9 mouse cellular contexts compared by ENCODE assay signal in the genomic region with DNA sequence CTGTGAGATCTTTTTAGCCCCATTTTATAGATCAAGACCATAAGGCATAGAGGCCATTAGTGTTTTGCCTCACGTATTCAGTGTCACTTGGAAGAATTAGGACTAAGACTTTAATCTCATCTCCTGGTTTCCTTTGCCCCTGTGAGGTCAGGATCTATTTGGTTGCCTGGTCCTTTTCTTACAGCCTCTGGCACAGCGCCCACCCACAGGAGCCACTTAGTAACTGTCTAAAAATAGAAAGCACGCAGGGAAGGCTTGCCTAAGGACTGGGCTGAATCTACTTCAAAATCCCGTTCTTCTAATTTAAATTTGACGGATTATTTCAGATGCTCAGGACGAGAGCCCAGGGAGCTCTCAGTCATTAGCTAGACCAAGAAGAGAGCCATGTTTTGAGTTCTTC. TPM values are rescaled to one million over a fixed set of nuclear protein-coding genes. Genes with fewer than 3 reads are reported as not detected.
DNase-seq lines count a peak whose midpoint lies in the region; ATAC-seq lines count a peak whose summit lies in the region.
"Had no signal": no experiment of that assay in that cellular context is flagged by ENCODE, and none has a peak within 500 bp of the region (broad histone marks: within the 10 kb centered on the region; RNA-seq: fewer than 3 reads in every experiment).

No protein-coding gene starts in this region.

- no peak overlapping the region for H3K9ac ChIP-seq in forebrain, embryonic 14.5 days (ENCODE audit: low read length)
- no peak overlapping the region for H3K9ac ChIP-seq in forebrain, embryonic 12.5 days
- 0 out of 2 replicates have a peak overlapping the region, but pooled peaks have one; percentile 39 for H3K9ac ChIP-seq in heart, embryonic 11.5 days (ENCODE audit: low read depth, low read length)
- H3K9ac ChIP-seq in hindbrain, embryonic 14.5 days, result no peak overlapping the region
- H3K9ac ChIP-seq: neural tube, embryonic 13.5 days had no signal

- no peaks in the 10 kb centered on the region for H3K27me3 ChIP-seq in forebrain, embryonic 14.5 days (replicated peaks; ENCODE audit: control insufficient read depth, insufficient read depth, low read length)
- H3K27me3 ChIP-seq in forebrain, embryonic 12.5 days, result peaks cover 18% of the 10 kb centered on the region; the same call in 1 of the 2 replicates
- 0 out of 2 replicates have a peak, but pooled peaks cover 3% of the 10 kb centered on the region for H3K27me3 ChIP-seq in heart, embryonic 11.5 days (ENCODE audit: control insufficient read depth, insufficient read depth, low read length)
- no peaks in the 10 kb centered on the region for H3K27me3 ChIP-seq in hindbrain, embryonic 14.5 days (ENCODE audit: control insufficient read depth, insufficient read depth, low read length)
- H3K27me3 ChIP-seq: neural tube, embryonic 13.5 days had no signal

- peaks cover 9% of the 10 kb centered on the region for H3K4me1 ChIP-seq in forebrain, embryonic 14.5 days (ENCODE audit: control insufficient read depth, insufficient read depth, low read length)
- H3K4me1 ChIP-seq in forebrain, embryonic 12.5 days, result peaks cover 16% of the 10 kb centered on the region
- peaks cover 14% of the 10 kb centered on the region for H3K4me1 ChIP-seq in heart, embryonic 11.5 days (ENCODE audit: control insufficient read depth, insufficient read depth, low read length)
- H3K4me1 ChIP-seq in hindbrain, embryonic 14.5 days (replicated peaks; ENCODE audit: control insufficient read depth, insufficient read depth, low read length), result 0 out of 2 replicates have a peak, but pooled peaks cover 6% of the 10 kb centered on the region
- H3K4me1 ChIP-seq: neural tube, embryonic 13.5 days had no signal

- no peak for ATAC-seq in forebrain, embryonic 14.5 days
- no peak for ATAC-seq in forebrain, embryonic 12.5 days (ENCODE audit: low FRiP score)
- 0 out of 2 replicates have a peak, but pooled peaks have one; percentile 42 for ATAC-seq in heart, embryonic 11.5 days (replicated peaks; ENCODE audit: insufficient number of reproducible peaks, low FRiP score, low TSS enrichment)
- no peak for ATAC-seq in hindbrain, embryonic 14.5 days (ENCODE audit: low FRiP score)
- no peak for ATAC-seq in erythroid progenitor cell, adult 5-6 weeks (replicated peaks; ENCODE audit: low FRiP score, poor library complexity, severe bottlenecking)

- H3K4me2 ChIP-seq in forebrain, embryonic 14.5 days (ENCODE audit: low read length), result no peak overlapping the region
- no peak overlapping the region for H3K4me2 ChIP-seq in forebrain, embryonic 12.5 days
- H3K4me2 ChIP-seq in heart, embryonic 11.5 days, result peak overlapping the region; percentile 44
- H3K4me2 ChIP-seq in hindbrain, embryonic 14.5 days (replicated peaks), result no peak overlapping the region
- H3K4me2 ChIP-seq: neural tube, embryonic 13.5 days had no signal

- H3K9me3 ChIP-seq in forebrain, embryonic 14.5 days (replicated peaks; ENCODE audit: control insufficient read depth, low read length), result no peaks in the 10 kb centered on the region
- no peaks in the 10 kb centered on the region for H3K9me3 ChIP-seq in forebrain, embryonic 12.5 days
- no peaks in the 10 kb centered on the region for H3K9me3 ChIP-seq in heart, embryonic 11.5 days (replicated peaks; ENCODE audit: control insufficient read depth, low read length)
- no peaks in the 10 kb centered on the region for H3K9me3 ChIP-seq in hindbrain, embryonic 14.5 days (ENCODE audit: control insufficient read depth, low read length)
- H3K9me3 ChIP-seq: neural tube, embryonic 13.5 days had no signal

- no peak overlapping the region for H3K27ac ChIP-seq in forebrain, embryonic 14.5 days (ENCODE audit: low read depth, low read length)
- H3K27ac ChIP-seq in forebrain, embryonic 12.5 days, result no peak overlapping the region
- H3K27ac ChIP-seq in heart, embryonic 11.5 days (ENCODE audit: low read depth, low read length), result peak overlapping the region; percentile 70
- no peak overlapping the region for H3K27ac ChIP-seq in hindbrain, embryonic 14.5 days
- H3K27ac ChIP-seq: neural tube, embryonic 13.5 days had no signal

- 34% methylated on average over 6 of the region's 6 CpGs for WGBS in forebrain, embryonic 14.5 days
- 53% methylated on average over 6 of the region's 6 CpGs for WGBS in forebrain, embryonic 12.5 days
- 29% methylated on average over 6 of the region's 6 CpGs for WGBS in heart, embryonic 11.5 days (ENCODE audit: insufficient replicate concordance)
- 49% methylated on average over 6 of the region's 6 CpGs for WGBS in hindbrain, embryonic 14.5 days

- H3K36me3 ChIP-seq in forebrain, embryonic 14.5 days (ENCODE audit: control insufficient read depth, insufficient read depth, low read length), result no peaks in the 10 kb centered on the region
- H3K36me3 ChIP-seq in forebrain, embryonic 12.5 days (replicated peaks), result no peaks in the 10 kb centered on the region
- no peaks in the 10 kb centered on the region for H3K36me3 ChIP-seq in heart, embryonic 11.5 days (ENCODE audit: control insufficient read depth, insufficient read depth, low read length)
- H3K36me3 ChIP-seq in hindbrain, embryonic 14.5 days (replicated peaks; ENCODE audit: control insufficient read depth, insufficient read depth), result no peaks in the 10 kb centered on the region
- H3K36me3 ChIP-seq: neural tube, embryonic 13.5 days had no signal

- DNase-seq in forebrain, embryonic 14.5 days (ENCODE audit: low spot score), result peak; percentile 47
- DNase-seq in adipocyte (ENCODE audit: low spot score), result peak; percentile 10
- DNase-seq in kidney, postnatal 4 days, result peak; percentile 55 to 67
- DNase-seq in hindbrain, embryonic 14.5 days (ENCODE audit: low spot score), result no peak
- DNase-seq in right cerebral cortex, adult 2 months (ENCODE audit: low spot score in 2 of 2), result no peak

- H3K4me3 ChIP-seq in forebrain, embryonic 14.5 days (ENCODE audit: low read depth, low read length), result no peak overlapping the region
- no peak overlapping the region for H3K4me3 ChIP-seq in forebrain, embryonic 12.5 days (replicated peaks)
- H3K4me3 ChIP-seq in heart, embryonic 11.5 days (ENCODE audit: low read depth, low read length), result no peak overlapping the region
- H3K4me3 ChIP-seq in hindbrain, embryonic 14.5 days (replicated peaks; ENCODE audit: low read length), result no peak overlapping the region
- H3K4me3 ChIP-seq: neural tube, embryonic 13.5 days had no signal

RNA-seq across cellular contexts. Expression of a gene that starts 21.8 kb away (rescaled TPM):
- polyA plus RNA-seq in forebrain, embryonic 14.5 days (2014; fragmentation: Nextera tagmentation; extraction: Ambion mirVana), result 157 and 162 TPM in 2 replicates
- 200 and 213 TPM in 2 replicates for polyA plus RNA-seq in forebrain, embryonic 12.5 days (2016; fragmentation: Nextera tagmentation; extraction: Ambion mirVana)
- polyA plus RNA-seq in heart, embryonic 11.5 days (2014; fragmentation: Nextera tagmentation; extraction: Ambion mirVana), result 199 and 219 TPM in 2 replicates
- polyA plus RNA-seq in hindbrain, embryonic 14.5 days (2014; fragmentation: Nextera tagmentation; extraction: Ambion mirVana), result 153 and 161 TPM in 2 replicates
- 1,957 and 2,402 TPM in 2 replicates for total RNA-seq in erythroid progenitor cell, adult 5-6 weeks (2015; ENCODE audit: low replicate concordance)
- total RNA-seq in erythroid progenitor cell, adult 5-6 weeks (2017; ENCODE audit: low replicate concordance), result 2,822 and 3,110 TPM in 2 replicates

Comparison
In these comparisons a context has a peak if more than half of its experiments do, and no peak if none do; other contexts are left out.
1. DNase-seq: peak in forebrain, embryonic 14.5 days (single experiment), adipocyte (single experiment) and kidney, postnatal 4 days (2 of 2); none in hindbrain, embryonic 14.5 days (single experiment) and right cerebral cortex, adult 2 months (0 of 2).